Mouse (Mus musculus) cortical plate, adult 2 months (tissue): ENCODE results near the gene Zfp74.

Experiments
- CTCF ChIP-seq: fragments of 200-500 bp; IDR thresholded peaks from 2 replicates; pipeline ENCODE4 v1.5.1; 2011; ENCODE audit warnings: mild to moderate bottlenecking, control low read depth, low read length; ENCODE audit not compliant: insufficient read depth; ENCODE audit errors: extremely low read depth
- POLR2A ChIP-seq: fragments of 200-500 bp; IDR thresholded peaks from 2 replicates; pipeline ENCODE4 v1.6.1; 2011; ENCODE audit warnings: mild to moderate bottlenecking, low read length, control low read depth; ENCODE audit not compliant: insufficient read depth; ENCODE audit errors: extremely low read depth

DNA sequence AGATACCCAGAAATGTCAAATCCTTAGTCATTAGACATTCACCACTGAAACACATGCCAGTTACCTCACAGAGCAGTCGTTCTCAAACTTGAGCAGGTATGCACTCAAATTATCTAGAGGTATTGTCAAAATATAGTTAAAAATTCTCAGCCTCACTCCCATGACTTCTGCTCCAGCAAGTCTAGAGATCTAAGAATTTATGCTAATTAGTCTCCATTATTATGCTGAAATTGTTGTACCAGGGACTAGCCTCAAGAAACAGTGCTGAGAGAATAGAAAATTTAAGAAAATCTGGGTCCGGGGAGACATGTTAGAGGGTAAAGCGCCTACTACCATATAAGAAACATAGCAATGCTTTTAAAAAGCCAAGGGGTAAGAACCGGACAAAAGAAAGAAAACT, 49.8 kb downstream of the Zfp74 start:
- TF ChIP-seq CTCF: no peak
- TF ChIP-seq POLR2A: no peak
